Mouse (Mus musculus) kidney, postnatal 25 days (tissue): Measurements from ENCODE around the gene Calhm6.

ENCODE experiments used
- DNase-seq, 2 experiments: peaks; one replicate each; pipeline ENCODE4 v3.0.0; 2021; ENCODE audit warnings: mixed read lengths in 2 of 2

Gene Calhm6

DNA sequence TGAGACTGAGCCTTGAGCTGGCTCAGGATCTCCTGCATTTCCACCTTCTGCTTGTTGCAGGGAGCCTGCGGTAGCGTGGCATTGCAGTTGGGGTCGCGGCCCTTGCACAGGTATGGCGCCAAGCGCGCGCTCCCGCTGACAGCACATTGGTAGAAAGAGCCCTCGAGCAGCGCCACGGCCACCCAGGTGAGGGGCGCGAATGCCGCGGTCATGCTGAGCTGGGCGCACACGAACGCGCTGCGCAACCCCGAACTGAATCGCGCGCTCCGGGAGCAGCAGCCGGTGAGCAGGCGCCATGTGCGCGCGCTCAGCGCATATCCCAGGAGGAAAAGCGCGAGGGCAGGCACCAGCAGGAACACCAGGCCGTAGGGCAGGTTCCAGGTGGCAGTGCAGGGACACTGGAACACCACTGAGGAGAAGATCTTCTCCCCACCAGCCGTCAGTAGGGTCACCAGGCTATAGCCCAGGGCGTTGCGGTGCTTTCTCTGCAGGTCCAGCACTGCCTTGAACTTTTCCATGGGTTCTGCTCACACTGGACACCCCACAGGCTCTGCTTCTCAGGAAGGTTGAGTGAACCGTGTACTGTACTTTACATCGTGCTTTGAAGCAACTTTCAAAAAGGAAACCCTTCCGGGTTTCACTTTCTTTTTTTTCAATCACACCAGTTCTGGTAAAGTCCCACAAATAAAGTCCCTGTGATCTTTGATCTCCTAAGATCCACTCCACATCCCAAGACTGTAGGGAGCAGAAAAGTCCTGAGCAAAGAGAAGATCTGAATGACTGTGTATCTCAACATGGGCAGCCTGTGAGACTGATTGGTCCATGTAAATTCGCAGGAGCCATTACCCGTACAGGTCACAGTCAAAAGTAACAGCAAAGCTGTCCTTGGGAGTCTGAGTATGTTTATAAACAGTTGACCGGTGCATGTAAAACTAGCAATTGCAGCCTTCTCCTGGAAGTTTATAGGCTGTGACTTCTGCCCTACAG lies at the start of gene Calhm6:
Gene Calhm6 (minus strand): TSS at position 593 of the 987 bp plus-strand sequence.
- DNase-seq = peak; percentile 25 to 59

DNA sequence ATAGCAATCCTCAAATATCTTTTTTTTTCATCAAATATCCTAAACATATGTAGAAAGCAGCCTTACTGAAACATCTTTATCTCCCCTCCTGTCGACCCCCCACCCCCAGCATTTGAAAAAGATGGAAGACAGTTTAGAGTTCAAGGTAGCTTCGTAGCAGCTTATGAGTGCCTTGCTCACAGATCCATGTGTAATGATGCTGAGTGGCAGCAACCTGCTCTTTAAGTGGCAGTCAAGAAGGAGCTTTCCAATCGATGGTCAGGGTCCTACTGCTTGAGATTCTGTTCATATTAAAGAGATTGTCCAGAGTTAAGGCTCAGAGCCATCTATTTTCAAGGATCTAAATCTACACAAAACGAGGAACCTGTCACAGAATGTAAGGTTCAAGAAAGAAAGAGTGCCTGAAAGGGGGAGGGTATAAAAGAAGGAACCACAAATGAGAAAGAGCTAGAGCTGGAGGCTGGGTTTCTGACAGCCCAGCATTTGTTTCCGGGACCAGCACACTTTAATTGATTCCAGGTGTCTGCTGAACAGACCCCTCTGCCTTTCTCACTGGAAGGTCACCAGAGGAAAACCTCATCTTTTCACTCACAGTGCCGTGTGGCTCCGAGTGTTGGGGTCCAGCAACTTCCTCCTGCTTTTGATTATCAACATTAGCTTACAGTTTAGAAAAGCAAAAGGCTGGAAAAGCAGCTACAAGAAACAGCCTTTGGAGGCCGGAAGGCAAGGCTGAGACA lies 48.3 kb upstream of the Calhm6 start:
- no peak for DNase-seq

DNA sequence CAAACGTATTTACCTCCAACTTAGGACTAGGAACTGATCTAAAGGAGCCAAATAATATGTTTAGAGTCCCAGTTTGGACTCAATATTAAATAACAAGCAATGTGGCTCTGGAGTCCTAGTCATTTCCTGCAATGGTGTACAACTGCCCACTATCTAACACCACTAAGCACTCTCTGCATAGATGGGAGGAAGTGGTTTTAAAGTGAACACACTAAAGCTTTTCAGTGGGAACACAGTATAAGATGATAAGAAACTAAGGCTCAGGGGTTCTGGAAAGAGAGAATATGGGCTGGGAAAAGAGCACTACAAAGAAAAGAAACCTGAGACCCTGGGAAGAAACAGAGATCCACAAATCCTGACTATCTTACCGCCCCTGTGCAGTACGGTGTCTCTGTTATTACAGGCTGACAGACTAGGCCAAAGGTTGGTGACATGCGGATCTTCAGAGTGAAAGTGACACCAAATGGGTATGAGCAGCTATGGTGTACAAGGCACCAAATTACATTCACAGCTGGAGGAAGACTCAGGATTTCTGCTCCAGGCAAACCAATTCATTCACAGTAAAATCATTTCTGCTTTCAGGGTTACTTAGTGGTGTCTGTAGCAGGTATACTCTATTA lies 45.0 kb upstream of the Calhm6 start:
- no peak for DNase-seq

DNA sequence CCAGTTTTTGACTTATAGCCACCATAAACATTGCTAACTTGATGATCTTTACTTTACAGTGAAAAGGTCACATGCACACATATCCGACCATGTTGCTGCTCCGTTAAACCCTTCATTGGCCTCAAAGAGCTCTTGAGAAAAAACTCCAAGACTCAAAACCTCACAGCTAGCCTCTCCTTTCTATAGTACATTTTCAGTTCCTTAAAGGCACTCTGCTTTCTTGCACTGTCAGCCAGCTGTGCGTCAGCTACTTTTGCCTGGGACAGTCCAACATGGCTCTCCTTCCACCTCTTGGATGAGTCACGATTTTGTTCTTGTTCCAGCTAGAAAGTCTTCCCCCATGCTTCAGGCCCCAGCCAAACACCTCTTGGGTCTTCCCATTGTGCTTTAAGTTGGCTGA lies 43.9 kb upstream of the Calhm6 start:
- DNase-seq = no peak

DNA sequence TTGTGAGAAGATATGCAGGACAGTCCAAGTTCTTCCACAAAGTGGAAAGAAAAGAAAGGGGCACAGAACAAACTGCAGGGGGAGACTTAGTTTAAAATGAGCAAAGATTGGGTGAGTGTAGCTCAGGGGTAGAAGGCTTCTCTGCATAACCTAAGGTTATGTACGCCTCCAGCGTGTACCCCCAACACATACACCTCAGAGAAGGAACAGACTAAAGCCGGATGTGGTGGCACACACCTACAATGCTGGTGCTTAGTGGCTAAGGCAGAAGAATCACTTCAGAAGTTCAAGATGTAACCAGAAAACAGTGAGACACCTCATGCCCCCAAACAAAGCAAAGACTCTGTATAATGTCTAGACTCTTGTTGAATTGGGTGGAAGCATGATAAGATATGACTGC lies 43.4 kb upstream of the Calhm6 start:
- DNase-seq = no peak

DNA sequence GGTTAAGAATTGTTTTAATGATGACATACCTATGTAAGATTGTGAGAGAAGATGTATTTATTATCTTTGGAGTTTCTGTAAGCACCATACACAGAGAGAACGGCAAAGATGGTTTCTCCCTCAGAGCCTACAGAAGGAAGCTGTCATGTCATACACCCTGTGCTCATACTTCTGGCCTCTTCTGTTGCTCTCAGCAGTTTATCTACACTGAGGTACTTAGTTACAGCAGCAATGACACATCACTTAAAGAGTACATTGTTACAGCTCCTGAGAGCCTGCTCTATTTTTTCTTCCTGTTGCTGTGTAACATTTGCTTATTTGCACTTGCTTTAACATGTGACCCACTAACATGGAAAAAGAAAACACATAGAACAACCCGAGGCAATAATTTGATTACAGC lies 39.2 kb upstream of the Calhm6 start:
- no peak for DNase-seq

DNA sequence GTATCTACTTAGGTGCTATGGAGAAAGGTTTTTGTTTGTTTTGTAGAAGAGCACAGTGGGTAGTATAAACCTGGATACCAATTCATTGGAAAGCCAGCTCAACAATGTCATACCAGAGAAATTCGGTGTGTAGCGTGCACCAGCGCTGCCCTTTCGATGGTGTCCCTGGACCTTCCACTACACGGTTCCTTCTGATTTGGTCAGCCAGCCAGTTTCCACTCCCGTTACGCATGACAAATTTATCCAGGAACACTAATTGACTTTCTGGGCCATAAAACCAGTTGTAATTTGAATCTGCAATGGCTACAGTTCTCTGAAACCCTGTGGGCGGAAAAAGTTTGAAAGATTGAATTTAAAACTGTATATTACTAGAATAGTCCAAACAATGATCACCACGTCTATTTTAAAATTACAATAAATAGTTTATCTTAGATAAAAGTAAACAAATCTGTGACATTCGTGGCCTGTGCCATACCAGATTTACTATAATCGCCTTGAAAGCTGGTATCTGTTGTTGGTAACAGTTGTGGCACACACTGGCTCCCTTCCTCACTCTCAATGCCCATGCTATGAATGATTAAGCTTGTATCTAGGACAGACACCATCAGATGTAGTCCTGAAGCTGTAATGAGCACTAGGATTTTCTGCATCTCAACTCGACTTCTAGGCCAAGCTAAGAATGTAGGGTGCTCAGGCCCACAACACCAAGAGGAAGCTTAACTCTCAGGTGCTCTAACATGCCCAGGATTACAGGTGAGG lies 28.2 kb upstream of the Calhm6 start:
- DNase-seq = no peak

DNA sequence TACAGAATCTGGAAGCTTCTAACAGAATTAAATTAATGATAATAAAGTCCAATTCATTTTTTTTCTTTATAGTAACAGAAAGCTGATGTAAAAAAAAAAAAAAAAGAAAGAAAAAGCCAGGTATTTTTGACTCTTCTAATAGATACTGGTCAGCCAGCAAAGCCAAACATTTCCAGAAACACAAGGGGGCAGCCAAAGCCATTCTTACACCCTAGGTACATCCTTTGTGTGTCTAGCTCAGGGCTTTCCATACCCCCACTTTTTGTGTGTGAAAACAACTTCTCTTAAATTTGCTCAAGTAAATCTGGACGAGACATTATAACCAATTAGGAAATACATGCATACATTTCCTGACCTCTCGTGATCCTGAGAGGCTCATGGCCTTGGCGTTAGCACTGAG lies 24.0 kb upstream of the Calhm6 start:
- DNase-seq = peak in 1 of 2 experiments; percentile 37

DNA sequence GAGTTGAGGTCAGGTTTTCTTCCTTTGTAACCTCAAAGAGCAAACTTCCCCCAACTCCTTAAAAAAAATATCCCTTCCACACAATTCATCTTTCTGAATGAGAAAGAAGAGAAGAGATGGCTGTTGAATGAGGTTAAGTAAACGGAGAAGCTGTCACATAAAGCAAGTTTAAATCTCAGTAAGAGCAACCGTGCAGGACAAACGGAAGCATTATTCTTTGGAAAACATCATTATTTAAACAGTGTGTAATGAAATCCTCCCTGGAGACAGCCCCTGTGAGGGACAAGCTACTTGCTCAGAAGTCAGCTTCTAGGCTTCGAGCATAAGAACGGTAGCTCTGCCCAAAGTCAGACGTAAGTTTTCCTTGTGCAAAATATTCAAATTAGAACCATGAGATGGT lies 22.7 kb upstream of the Calhm6 start:
- no peak for DNase-seq

DNA sequence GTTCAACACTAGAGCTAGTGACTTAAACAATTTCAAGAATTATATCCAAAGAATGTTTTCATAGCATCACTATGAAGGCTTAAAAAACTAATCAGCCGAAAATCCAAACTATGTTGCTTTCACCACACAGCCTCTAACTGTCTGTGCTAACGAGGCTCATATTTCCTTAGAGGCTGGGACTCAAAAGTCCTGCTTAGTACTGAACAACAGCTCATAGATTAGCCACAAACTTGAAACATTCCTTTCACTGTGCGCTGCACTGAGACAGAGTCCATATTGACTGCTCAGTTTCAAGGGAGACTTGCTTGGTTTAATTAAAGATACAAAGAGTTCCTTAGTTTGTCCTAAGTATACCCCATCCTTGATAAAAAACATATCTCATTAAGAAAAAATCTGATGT lies 22.0 kb upstream of the Calhm6 start:
- DNase-seq = no peak

DNA sequence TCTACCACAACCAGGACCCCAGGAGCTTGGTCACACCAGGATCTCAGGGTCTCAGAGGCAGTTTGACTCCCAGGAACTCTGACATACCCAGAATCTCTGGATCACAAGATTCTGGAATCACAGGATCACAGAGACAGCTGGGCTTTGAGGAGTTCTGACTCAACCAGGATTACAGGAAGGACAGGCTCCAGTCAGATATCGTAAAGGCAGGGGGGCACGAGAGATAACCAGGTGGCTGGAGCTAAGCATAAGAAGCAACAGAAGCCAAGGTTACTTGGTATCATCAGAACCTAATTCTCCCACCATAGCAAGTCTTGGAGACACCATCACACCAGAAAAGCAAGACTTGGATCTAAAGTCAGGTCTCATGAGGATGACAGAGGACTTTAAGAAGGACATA lies 13.9 kb upstream of the Calhm6 start:
- no peak for DNase-seq

DNA sequence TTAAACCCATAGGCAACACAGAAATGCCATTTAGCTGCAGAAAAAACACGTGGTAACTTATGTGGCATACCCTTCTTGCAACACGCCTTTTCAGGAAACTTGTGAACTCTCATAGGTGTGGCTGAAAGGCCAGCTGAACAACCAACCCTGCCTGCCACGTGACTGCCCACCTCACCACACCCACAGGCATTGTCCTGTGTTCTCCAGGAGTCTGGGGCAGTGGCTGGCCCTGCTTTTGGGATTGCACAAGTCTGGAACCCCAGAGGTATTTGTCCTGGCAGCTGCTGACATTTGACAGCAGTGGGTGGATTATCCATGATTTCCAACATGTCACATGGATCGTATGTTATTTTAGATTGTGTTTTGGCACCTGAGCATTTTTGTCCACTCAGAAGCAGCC lies 12.0 kb upstream of the Calhm6 start:
- DNase-seq = no peak

DNA sequence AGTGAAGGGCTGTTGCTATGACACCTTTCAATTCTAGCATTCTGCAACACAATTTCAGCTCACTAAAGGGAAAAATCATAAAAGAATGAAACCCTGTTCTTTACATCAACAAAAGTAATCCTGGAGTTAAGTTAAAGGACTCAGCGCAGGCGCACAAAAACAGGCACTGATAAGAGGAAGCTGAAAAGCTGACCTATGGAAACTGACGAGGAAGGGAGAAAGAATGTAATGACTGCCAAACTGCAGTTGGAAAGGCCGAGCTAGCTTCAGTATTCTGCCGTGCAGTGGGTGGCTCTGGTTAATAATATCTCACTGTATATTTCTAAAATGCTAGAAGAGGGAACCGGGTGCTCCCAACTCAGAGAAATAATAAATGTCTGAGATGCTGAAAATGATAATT lies 10.2 kb upstream of the Calhm6 start:
- no peak for DNase-seq

DNA sequence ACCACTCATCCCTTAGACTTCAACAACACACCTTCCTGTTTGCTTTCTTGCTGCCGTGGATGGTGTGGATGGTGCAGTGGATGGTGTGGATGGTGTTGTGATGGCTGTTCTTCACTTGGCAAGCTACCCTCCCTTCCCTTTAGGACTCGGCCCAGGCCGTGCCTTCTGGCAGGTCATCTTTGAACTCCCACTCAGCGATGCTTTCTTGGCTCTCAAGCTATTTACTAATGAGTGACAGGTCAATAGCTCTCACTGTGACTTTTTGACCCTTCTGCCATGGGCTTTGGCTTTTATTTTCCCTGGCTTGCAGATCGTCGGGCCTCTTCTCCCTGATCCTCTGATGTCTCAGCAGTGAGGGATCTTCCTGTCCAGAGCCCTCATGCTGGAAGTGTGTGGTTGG lies 8.6 kb upstream of the Calhm6 start:
- no peak for DNase-seq

DNA sequence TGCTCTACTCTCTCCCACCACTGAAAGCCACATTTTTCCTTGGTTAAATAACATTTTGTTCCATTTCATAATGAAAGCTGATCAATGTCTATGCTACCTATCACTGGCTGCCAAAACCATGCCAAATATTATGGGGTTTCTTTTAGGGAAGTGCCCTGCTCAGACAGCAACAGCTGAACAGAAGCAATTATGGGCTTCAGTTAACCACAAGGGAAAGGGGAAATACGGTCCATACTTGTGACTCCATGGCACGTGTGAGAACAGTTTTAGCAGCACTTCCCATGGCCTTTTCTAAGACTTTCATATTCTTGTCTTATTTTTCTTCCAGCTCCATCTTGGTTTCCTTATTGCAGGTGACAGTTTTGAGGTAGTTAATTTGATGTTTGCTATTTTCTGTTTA lies 3.6 kb upstream of the Calhm6 start:
- DNase-seq = no peak

DNA sequence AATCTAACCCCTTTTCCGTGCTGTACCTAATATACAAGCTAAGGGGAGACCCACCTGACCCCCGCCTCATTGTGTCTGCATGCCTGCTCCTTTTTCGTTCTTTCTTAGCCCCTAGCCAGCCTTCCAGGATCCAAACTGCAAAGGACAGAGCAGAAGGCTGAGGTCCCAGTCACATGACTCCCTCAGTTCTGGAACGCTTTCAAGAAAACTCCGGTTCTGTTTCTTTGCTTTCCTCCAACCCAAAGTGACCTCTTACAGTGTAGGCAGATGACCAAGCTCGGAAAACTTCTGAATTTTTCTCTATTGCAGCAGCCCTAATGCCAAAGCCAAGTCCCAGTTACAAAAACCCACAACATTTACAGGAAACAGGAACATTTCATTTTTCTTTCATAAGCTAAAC lies 607 bp upstream of the Calhm6 start:
- peak; percentile 36 to 47 for DNase-seq

DNA sequence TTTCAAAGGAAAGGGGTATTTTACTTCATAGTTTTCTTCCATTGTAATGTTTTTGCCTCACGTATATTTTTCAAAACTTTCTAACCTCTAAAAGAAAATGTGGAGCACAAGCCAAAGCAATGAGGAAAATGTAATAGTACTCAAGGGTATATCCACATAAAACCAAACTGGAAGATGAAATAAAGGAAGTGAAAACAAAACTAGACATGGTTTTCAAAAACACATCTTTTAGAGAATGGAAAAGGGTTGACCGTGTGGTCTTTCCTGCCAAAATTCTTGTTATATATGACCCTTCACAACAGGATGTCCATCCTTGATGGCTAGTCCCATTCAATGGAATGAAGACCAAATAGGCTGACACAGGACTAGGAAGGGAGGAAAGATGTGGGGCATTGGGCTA lies 9.4 kb downstream of the Calhm6 start:
- DNase-seq = no peak

DNA sequence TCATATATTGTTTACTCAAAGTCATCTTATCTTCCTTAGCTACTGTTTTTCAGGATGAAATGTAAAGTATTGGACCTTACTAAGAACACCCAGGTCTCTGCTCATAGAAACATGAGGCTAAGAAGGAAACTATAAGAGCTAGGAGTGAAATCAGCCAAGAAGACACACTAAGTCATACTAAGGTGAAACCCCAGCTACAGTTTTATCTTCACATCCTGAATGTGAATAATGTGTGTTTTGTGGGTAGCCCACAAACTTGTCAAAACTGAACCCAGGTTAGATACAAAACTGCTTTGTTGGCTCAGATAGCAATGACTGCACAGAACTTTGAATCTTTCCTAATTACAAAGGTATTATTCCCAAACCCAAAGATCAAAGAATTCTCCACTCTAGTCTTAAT lies 10.0 kb downstream of the Calhm6 start:
- DNase-seq = no peak

DNA sequence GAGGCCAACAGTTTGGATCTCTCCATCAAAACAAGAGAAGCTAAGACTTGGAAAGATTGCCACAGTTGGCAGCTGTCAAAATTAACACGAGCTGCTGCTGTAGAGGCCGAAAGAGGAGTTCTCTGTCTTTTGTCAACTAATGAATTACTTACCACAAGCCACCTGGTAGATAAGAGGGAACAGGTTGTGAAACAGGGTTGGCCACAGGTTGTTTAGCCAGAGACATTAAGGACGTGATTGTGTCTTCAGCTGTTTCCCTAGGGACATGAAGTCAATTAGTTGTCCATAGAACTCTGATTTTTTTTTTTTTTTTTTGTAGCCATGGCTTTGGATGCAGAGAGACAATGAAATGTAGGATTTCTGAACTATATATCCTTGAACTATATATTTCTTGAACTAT lies 10.7 kb downstream of the Calhm6 start:
- DNase-seq = no peak

DNA sequence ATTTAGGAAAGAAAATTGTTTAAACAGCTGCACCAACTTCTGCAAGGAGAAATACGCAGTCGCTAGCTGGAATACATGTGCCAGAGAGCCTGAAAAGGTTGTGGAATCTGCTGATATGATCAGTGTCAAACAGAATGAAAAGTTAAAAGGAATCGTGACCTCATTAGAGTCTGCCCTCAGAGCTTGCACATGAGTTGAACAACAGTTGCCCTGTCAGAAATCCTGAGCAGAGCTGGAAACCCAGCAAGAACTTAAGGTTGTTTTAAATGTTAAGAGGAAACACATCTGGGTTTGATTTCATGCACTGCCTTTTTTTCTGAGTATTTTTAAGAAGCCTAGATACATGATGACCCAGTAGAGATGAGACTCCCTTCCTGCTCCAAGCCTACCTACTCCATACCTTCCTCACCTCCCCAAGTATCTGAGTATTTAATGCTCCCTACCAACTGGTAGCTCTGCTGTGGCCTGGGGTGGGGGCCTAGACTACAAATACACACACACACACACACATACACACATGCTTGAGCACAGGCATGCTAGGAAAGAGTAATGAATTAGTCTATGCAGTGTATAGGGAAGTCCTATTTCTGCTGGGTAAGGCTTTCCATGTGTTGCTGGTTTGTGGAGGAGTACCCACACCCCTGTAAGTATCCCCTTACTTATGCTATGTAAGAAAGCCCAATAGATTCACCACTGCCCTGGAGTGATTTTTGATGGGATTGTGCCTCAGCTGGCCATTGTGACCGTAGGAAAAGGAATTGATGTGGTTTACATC lies 15.6 kb downstream of the Calhm6 start:
- DNase-seq = no peak

DNA sequence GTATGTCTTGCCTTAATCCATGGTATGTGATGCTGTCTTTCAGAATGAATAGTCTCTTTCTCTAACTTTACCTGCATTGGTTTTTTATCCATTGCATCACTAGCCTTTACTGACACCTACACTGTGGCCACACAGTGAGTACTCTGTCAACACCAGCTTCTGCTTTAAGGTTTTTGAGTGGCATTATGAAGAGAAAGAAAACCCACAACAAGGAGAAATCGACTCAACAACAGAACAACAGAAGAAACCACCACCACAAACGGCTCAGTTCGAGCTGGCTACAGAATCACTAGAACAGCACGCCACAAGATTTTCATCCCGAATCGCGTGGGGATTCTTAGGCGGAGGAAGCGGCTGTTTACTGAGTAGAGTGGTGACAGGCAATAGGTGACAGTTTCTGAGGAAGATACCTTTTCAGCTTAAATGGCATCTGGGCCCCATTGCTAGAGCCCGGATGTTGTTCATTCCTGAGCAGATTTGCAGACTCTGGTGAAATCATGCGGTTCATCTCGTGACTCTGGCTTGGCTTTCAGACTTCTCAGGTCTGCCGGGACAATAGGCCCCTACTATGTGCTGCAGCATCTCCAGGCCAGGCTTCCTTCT lies 16.8 kb downstream of the Calhm6 start:
- no peak for DNase-seq
